Mouse (Mus musculus) heart, embryonic 13.5 days (tissue): ENCODE results near the gene Dlg1. TPM values are rescaled to one million over a fixed set of nuclear protein-coding genes. Genes with fewer than 3 reads are reported as not detected.
A peak's percentile ranks its signal among the peaks of the same experiment; 100 is the strongest.

Experiments used
- ATAC-seq: fragments of 200-750 bp; cut with Nextera tagmentation; 2 replicates; pipeline ENCODE4 v1.8.0; 2017; ENCODE audit warnings: moderate TSS enrichment; ENCODE audit not compliant: insufficient number of reproducible peaks, low FRiP score, low TSS enrichment; ENCODE audit errors: extremely low read depth
- H3K27ac ChIP-seq: fragments of 300-500 bp; sonication (generic); replicated peaks from 2 replicates; pipeline ENCODE4 v1.5.1; 2015; ENCODE audit warnings: moderate library complexity, mild to moderate bottlenecking, inconsistent platforms
- H3K27me3 ChIP-seq: fragments of 300-500 bp; sonication (generic); replicated peaks from 2 replicates; pipeline ENCODE4 v1.6.1; 2015; ENCODE audit warnings: mild to moderate bottlenecking, inconsistent platforms
- H3K36me3 ChIP-seq: fragments of 300-500 bp; sonication (generic); 2 replicates; pipeline ENCODE4 v1.6.1; 2015; ENCODE audit warnings: mild to moderate bottlenecking, inconsistent platforms
- H3K4me1 ChIP-seq: fragments of 300-500 bp; sonication (generic); 2 replicates; pipeline ENCODE4 v1.6.1; 2015; ENCODE audit warnings: inconsistent platforms
- H3K4me2 ChIP-seq: fragments of 300-500 bp; sonication (generic); 2 replicates; pipeline ENCODE4 v1.6.1; 2015; ENCODE audit warnings: inconsistent platforms, mild to moderate bottlenecking, moderate library complexity
- H3K4me3 ChIP-seq: fragments of 300-500 bp; sonication (generic); 2 replicates; pipeline ENCODE4 v1.5.1; 2015; ENCODE audit warnings: moderate library complexity, mild to moderate bottlenecking, inconsistent platforms
- H3K9ac ChIP-seq: fragments of 300-500 bp; sonication (generic); 2 replicates; pipeline ENCODE4 v1.6.1; 2015; ENCODE audit warnings: inconsistent platforms, mild to moderate bottlenecking, moderate library complexity
- H3K9me3 ChIP-seq: fragments of 300-500 bp; sonication (generic); 2 replicates; pipeline ENCODE4 v1.6.1; 2016; ENCODE audit warnings: inconsistent platforms
- WGBS: fragments of 180-500 bp; shearing (Covaris S2); methylation state at CpG from one replicate; pipeline ENCODE4 v1.1.7; 2015; ENCODE audit warnings: mixed read lengths; 5-methylcytosine and 5-hydroxymethylcytosine counted together
- polyA plus RNA-seq: library from polyadenylated mRNA; unstranded; fragments of >200 nt; fragmentation: Nextera tagmentation; extraction: Ambion mirVana; gene quantifications from 2 replicates; pipeline ENCODE4 v1.2.1, GENCODE M21; 2015

Gene Dlg1
- polyA plus RNA-seq, 1 experiment from 2014 or later: 12.4 TPM

GRCm38 (mm10) chr16:31865242-31865641 is 202.0 kb downstream of the Dlg1 start:
- H3K9ac ChIP-seq: no peak overlapping the region
- ATAC-seq: no peak
- H3K4me1 ChIP-seq: peaks cover 5% of the 10 kb centered on the region; the same call in 1 of the 2 replicates
- peaks cover 87% of the 10 kb centered on the region for H3K36me3 ChIP-seq
- no peak overlapping the region for H3K4me3 ChIP-seq
- 86% methylated on average over 3 of the region's 3 CpGs for WGBS
- no peak overlapping the region for H3K4me2 ChIP-seq
- no peak overlapping the region for H3K27ac ChIP-seq
- no peaks in the 10 kb centered on the region for H3K27me3 ChIP-seq
- H3K9me3 ChIP-seq: 0 out of 2 replicates have a peak, but pooled peaks cover 5% of the 10 kb centered on the region

DNA sequence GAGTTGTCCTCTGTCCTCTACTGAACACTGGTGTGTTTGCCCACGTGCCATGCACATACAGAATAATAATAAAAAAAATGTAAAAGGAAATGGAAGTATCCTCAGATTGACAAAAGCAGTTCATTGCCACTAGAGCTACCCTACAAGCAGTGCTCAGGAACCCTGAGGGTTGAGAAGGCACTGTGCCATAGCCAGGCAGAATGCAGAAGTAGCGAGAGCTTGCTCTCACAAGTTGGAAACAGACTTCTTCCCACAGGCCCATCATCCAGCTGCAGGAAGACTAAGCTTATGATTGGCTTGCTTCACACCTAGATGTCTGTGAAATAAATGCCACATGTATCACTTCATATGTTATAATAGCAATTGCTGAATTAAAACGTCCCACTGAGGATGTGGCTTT is 203.7 kb downstream of the Dlg1 start:
- H3K4me3 ChIP-seq: no peak overlapping the region
- no peaks in the 10 kb centered on the region for H3K9me3 ChIP-seq
- peaks cover 5% of the 10 kb centered on the region; the same call in 1 of the 2 replicates for H3K4me1 ChIP-seq
- H3K4me2 ChIP-seq: no peak overlapping the region
- 92% methylated on average over 3 of the region's 3 CpGs for WGBS
- no peaks in the 10 kb centered on the region for H3K27me3 ChIP-seq
- H3K9ac ChIP-seq: no peak overlapping the region
- no peak for ATAC-seq
- peaks cover 89% of the 10 kb centered on the region for H3K36me3 ChIP-seq
- no peak overlapping the region for H3K27ac ChIP-seq

- H3K36me3 ChIP-seq: peaks cover 86% of the 10 kb centered on the region
- no peaks in the 10 kb centered on the region for H3K27me3 ChIP-seq
- H3K9me3 ChIP-seq: no peaks in the 10 kb centered on the region
- WGBS: 65% methylated on average over 4 of the region's 4 CpGs
- H3K4me2 ChIP-seq: no peak overlapping the region
- H3K4me1 ChIP-seq: peaks cover 5% of the 10 kb centered on the region; the same call in 1 of the 2 replicates
- H3K4me3 ChIP-seq: no peak overlapping the region
- ATAC-seq: no peak
- H3K9ac ChIP-seq: no peak overlapping the region
- peak overlapping the region; percentile 20; the same call in 1 of the 2 replicates for H3K27ac ChIP-seq
These were observed 204.5 kb downstream of the Dlg1 start for GRCm38 (mm10) chr16:31867736-31868135.

DNA sequence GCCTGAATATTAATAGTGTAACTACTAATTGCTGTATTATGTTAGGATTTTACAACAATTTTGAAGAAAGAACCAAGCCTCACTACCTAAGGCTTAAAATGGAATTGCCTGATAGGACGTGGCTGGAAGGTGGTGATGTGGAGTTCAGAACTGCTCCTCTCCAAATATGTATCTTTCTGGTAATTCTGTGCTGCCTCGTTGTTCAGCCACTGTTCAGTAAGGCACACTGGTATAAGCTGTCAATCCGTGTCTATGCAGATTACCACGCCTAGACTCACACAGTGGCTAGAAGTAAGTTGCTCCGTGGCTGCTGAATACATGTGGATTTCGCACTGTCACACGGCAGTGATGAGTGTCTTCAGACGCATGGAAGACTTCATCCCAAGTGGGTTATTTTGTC is 210.5 kb downstream of the Dlg1 start:
- 88% methylated on average over 8 of the region's 8 CpGs for WGBS
- Histone ChIP-seq H3K36me3 (peaks cover 57% of the 10 kb centered on the region), H3K9me3 (no peaks in the 10 kb centered on the region), H3K4me1 (peaks cover 8% of the 10 kb centered on the region), H3K9ac (no peak overlapping the region), H3K4me3 (no peak overlapping the region), H3K27me3 (no peaks in the 10 kb centered on the region), H3K27ac (no peak overlapping the region), H3K4me2 (no peak overlapping the region)
- no peak for ATAC-seq

- ATAC-seq: no peak
These were observed 212.1 kb downstream of the Dlg1 start for GRCm38 (mm10) chr16:31875391-31875790.

GRCm38 (mm10) chr16:31876386-31876785 is 213.1 kb downstream of the Dlg1 start:
- Histone ChIP-seq H3K9me3 (no peaks in the 10 kb centered on the region), H3K4me2 (no peak overlapping the region), H3K9ac (no peak overlapping the region), H3K4me3 (no peak overlapping the region), H3K36me3 (peaks cover 30% of the 10 kb centered on the region), H3K27me3 (peaks cover 9% of the 10 kb centered on the region), H3K4me1 (peaks cover 12% of the 10 kb centered on the region), H3K27ac (no peak overlapping the region)
- no peak for ATAC-seq
- WGBS: 56% methylated on average over 10 of the region's 10 CpGs

More at GRCm38 (mm10) chr16:31875391-31875790, 212.1 kb downstream of the Dlg1 start:
- H3K4me1 ChIP-seq: peaks cover 12% of the 10 kb centered on the region
- H3K27ac ChIP-seq: no peak overlapping the region
- H3K4me2 ChIP-seq: no peak overlapping the region
- 86% methylated on average over 4 of the region's 4 CpGs for WGBS
- H3K9ac ChIP-seq: no peak overlapping the region
- no peaks in the 10 kb centered on the region for H3K9me3 ChIP-seq
- H3K4me3 ChIP-seq: no peak overlapping the region
- H3K27me3 ChIP-seq: peaks cover 9% of the 10 kb centered on the region
- H3K36me3 ChIP-seq: peaks cover 40% of the 10 kb centered on the region

GRCm38 (mm10) chr16:31878052-31878451 is 214.8 kb downstream of the Dlg1 start:
- Histone ChIP-seq H3K9ac (no peak overlapping the region), H3K4me2 (no peak overlapping the region), H3K36me3 (peaks cover 18% of the 10 kb centered on the region), H3K27ac (no peak overlapping the region), H3K4me3 (no peak overlapping the region), H3K9me3 (no peaks in the 10 kb centered on the region), H3K4me1 (peaks cover 21% of the 10 kb centered on the region), H3K27me3 (peaks cover 15% of the 10 kb centered on the region)
- 72% methylated on average over 6 of the region's 6 CpGs for WGBS
- ATAC-seq: no peak

DNA sequence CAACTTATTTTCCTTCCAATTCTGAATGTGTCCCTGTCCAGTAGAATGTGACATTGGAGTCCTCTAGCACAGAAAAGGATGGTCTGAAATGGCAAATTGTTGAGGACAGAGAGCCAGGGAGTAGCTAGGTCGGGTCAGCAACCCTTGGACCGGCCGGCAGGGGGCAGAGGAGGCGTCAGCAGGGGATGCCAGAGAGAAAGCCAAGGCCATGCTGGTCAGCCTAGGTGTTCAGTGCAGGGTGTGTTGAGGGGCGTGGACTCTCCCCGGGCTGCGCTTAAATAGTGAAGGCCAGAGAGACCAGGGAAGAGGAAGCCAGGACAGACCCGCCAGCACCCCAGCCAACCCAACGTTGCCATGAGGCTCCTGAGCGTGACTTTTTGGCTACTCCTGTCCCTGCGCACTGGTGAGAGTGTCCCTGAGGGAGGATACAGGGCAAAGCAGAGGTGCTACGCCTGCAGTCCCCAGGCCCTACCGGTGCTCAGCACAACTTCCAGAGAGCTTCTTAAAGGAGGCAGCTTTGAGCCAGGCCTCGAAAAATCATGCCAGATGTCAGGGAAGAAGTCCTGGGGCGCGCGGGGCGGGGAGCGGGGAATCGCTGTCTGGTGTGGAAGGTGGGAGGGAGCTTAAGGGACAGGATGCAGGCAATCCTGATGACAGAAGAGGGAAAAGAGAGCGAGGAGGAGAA is 215.5 kb downstream of the Dlg1 start, which contains the start of gene Meltf:
TSS of gene Meltf (plus strand) at position 238 of the 685 bp plus-strand sequence.
- Histone ChIP-seq H3K9me3 (no peaks in the 10 kb centered on the region), H3K4me3 (peak within 1 kb of the TSS; percentile 16; the same call in 1 of the 2 replicates), H3K27me3 (peaks cover 22% of the 10 kb centered on the region), H3K36me3 (peaks cover 13% of the 10 kb centered on the region), H3K4me1 (peaks cover 27% of the 10 kb centered on the region), H3K9ac (no peak within 1 kb of the TSS), H3K4me2 (peak within 1 kb of the TSS; percentile 56), H3K27ac (no peak within 1 kb of the TSS)
- 0 out of 2 replicates have a peak, but pooled peaks have one; percentile 17 for ATAC-seq
- WGBS: 31% methylated on average over 21 of the region's 21 CpGs

- no peak for ATAC-seq
- 75% methylated on average over 8 of the region's 8 CpGs for WGBS
These were observed 217.1 kb downstream of the Dlg1 start for GRCm38 (mm10) chr16:31880146-31880840.

DNA sequence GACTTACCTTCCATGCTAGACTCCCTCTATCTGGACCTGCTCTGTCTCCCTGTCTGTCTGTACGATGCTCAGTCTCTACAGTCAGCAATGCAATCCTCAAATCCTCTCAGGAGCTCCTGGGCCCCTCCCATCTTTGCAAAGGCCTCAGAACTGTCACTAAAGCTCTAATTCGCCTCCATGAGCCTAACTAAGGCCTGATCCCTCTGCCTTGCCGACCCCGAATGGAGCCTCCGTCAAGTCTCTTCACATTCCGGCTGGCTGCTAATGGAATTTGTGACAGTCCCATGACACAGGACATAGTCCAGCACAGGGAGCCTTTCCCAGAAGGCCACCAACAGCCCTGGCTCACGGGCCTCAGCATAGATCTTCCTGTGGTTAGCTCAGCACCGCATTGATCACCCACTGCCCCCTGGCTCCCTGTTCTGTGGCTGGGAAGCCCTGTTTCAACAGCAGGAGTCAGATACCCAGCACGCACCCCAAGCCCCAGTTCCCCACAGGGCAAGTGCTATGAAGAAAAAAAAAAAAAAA is 219.2 kb downstream of the Dlg1 start:
- no peak overlapping the region for H3K27ac ChIP-seq
- peaks cover 26% of the 10 kb centered on the region for H3K4me1 ChIP-seq
- no peaks in the 10 kb centered on the region for H3K9me3 ChIP-seq
- ATAC-seq: no peak
- no peak overlapping the region for H3K9ac ChIP-seq
- no peak overlapping the region for H3K4me3 ChIP-seq
- no peak overlapping the region for H3K4me2 ChIP-seq
- H3K36me3 ChIP-seq: no peaks in the 10 kb centered on the region
- peaks cover 41% of the 10 kb centered on the region for H3K27me3 ChIP-seq
- 52% methylated on average over 9 of the region's 9 CpGs for WGBS

More at GRCm38 (mm10) chr16:31880146-31880840, 217.1 kb downstream of the Dlg1 start:
- no peak overlapping the region for H3K9ac ChIP-seq
- H3K4me2 ChIP-seq: no peak overlapping the region
- no peak overlapping the region for H3K4me3 ChIP-seq
- H3K4me1 ChIP-seq: peaks cover 33% of the 10 kb centered on the region
- H3K9me3 ChIP-seq: no peaks in the 10 kb centered on the region
- peaks cover 36% of the 10 kb centered on the region for H3K27me3 ChIP-seq
- no peak overlapping the region for H3K27ac ChIP-seq
- H3K36me3 ChIP-seq: no peaks in the 10 kb centered on the region

- Histone ChIP-seq H3K27me3 (peaks cover 41% of the 10 kb centered on the region), H3K4me2 (peak overlapping the region; percentile 42), H3K4me3 (no peak overlapping the region), H3K4me1 (peaks cover 26% of the 10 kb centered on the region), H3K27ac (no peak overlapping the region), H3K9ac (no peak overlapping the region), H3K9me3 (no peaks in the 10 kb centered on the region), H3K36me3 (no peaks in the 10 kb centered on the region)
- WGBS: 60% methylated on average over 14 of the region's 14 CpGs
- ATAC-seq: no peak
These were observed 220.1 kb downstream of the Dlg1 start for GRCm38 (mm10) chr16:31883302-31883701.
